Mouse (Mus musculus) lung, postnatal 4 days (tissue): ENCODE results near the gene Gm37240.

Source experiments
- DNase-seq, 2 experiments: peaks; one replicate each; pipeline ENCODE4 v3.0.0; 2021

Gene Gm37240

DNA sequence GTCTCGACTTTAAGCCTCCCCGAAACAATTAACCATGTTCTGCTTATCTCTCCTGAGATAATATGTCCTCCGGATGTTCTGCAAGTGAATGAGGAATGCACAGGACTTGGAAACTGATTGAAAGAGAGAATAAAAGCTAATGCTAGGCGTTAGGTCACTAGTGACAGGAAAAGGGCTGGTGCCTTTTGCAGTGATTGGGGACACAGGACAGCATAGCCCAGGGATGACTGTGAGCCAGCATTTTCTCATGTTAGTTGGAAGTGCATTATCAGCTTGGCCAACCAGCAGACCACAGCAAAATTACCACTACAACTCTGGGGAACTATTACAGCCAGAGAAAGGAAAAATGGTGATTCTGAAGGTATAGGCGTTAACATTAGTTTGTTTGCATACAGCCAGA is 1163.3 kb downstream of the Gm37240 start:
- DNase-seq = no peak

DNA sequence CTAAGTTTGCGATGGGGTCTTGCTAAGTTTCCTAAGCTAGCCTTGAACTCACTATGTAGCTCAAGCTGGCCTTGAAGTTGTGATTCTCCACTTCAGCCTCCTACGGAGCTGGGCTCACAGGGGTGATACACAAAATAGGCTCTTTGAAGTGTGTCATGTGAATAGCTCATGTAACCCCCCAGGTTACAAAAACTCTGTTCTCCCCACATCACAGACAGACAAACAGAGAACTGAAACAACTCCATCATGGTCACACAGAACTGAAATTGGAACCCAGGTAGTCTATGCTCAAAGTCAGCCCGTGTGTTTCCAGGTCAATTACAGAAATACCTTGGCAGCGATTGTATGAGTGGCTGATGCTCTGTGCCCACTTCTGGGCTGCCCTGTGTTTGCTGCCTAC is 1164.6 kb downstream of the Gm37240 start:
- no peak for DNase-seq

- DNase-seq = peak in 1 of 2 experiments; percentile 29
Observed at GRCm38 (mm10) chr3:84715073-84715768, 1172.1 kb downstream of the Gm37240 start.

DNA sequence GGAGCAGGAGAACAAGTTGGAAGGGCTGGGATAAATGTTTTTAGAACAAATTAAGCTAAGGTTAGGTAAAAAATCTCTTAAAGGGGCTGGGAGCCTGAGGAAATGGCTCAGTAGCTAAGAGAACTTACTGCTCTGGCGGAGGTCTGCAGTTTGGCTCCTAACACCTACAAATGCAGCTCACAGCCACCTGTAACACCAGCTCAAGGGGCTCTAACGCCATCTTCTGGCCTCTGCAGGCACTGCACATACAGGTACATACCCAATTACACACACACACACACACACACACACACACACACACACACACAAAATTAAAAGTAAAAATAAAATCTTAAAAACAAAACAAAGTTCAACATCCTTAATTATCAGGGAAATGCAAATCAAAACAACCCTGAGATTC is 1174.4 kb downstream of the Gm37240 start:
- no peak for DNase-seq

GRCm38 (mm10) chr3:84710723-84711122 is 1176.6 kb downstream of the Gm37240 start:
- DNase-seq = no peak

DNA sequence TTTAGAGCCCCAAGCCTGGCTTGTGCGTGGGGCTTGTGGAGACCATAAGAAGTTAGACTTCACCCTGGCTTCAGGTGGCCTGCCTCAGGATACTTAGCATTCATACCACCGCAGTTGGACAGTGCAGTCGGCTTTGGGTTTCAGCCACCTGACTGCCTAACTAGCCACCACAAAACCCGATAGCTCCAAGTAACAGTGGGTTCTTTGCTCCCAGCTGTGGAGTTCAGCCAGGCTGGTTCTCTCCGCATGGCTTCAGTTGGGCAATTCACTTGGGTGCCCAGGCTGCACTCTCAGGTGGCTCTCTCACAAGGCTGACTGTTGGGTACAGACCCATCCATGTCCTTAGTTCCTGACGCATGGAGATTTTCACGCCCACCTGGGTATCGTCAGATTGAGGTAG is 1177.4 kb downstream of the Gm37240 start:
- DNase-seq = no peak

- no peak for DNase-seq
Observed at GRCm38 (mm10) chr3:84709100-84709499, 1178.2 kb downstream of the Gm37240 start.

GRCm38 (mm10) chr3:84708469-84708868 is 1178.8 kb downstream of the Gm37240 start:
- peak in 1 of 2 experiments; percentile 32 for DNase-seq

GRCm38 (mm10) chr3:84705224-84705623 is 1182.1 kb downstream of the Gm37240 start:
- no peak for DNase-seq

GRCm38 (mm10) chr3:84703083-84703810 is 1184.1 kb downstream of the Gm37240 start:
- no peak for DNase-seq

DNA sequence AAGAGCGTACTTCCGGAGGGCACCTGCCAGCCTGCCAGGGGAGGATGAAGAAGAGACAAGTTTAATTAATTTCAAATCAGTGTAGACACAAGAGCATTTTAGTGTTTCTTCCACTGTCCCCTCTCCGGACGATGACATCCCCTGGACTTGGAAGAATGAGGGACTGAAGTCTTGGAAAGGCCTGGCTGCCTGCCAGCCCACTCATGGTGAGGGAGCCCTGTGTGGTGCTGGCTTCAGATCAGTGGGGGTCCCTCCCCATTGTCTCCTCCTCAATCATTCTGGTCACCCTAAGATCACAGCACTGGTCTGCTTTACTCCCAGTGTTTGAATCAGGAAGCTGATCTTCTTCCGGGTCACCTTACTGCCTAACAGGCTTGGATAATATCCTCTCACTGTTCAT is 1185.4 kb downstream of the Gm37240 start:
- no peak for DNase-seq

DNA sequence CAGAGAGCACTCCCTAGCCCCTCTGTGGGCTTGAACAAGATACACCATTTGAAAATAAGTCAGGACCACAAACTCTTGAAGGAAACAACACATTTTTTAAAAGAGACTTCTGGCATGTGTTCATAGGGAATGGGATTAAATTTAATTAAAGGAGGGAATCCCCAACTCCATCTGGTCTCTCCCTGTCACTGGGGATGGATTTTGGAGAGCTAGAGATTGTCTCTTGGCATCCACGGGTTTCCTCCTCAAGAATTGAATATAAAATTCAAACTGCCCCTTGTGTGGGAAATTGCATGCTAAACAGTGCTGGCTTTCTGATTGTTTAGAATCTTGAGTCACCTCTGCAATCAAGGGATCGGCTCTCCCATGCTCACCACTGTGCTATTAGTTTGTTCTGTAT is 1185.8 kb downstream of the Gm37240 start:
- DNase-seq = no peak

DNA sequence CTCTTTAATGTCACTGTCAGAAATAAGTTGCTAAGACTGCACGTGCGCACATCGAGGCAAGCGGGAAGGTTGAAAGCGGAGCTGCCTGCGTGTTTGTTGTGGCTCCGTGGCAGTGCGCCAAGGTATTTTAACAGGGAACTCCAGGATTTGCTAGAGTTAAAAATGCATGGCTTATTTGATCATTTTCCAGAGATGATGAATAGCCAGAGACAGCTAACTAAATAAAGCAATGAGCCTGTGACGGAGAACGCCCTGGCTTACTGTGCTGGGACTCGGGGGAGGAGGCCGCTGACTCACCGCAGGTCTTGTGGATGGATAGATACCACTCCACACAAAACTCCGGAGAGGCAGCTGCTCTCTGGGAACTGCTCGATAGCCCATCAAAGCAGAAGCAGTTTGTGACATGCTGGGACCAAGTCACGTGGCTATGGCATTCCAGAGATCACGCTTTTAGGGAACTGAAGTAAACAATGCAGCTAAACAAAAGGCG is 1190.8 kb downstream of the Gm37240 start:
- peak; percentile 64 to 76 for DNase-seq

DNA sequence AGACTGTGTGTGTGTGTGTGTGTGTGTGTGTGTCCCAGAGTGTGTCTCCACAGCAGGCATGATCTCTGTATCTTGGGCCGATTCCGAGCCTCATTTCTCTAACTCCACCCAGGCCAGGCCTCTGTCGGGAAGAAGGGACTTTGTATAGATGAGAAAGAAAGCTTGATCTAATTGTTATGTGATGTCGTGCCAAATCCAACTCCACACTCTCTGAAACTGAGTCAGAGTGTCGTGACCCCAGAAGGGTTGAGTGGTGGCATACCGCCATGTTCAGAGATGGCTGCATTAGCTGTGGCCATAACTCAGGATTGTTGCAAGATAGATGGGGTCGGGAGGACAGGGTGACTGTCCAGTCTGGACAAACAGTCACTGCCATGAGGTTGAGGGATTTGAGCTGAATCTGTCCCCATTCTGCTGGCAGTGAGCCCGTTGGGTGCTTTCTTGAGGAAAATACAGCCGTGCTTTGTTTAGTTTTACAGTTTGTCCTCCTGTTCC is 1191.4 kb downstream of the Gm37240 start:
- DNase-seq = peak; percentile 63 to 83

GRCm38 (mm10) chr3:84695418-84695817 is 1191.9 kb downstream of the Gm37240 start:
- no peak for DNase-seq

DNA sequence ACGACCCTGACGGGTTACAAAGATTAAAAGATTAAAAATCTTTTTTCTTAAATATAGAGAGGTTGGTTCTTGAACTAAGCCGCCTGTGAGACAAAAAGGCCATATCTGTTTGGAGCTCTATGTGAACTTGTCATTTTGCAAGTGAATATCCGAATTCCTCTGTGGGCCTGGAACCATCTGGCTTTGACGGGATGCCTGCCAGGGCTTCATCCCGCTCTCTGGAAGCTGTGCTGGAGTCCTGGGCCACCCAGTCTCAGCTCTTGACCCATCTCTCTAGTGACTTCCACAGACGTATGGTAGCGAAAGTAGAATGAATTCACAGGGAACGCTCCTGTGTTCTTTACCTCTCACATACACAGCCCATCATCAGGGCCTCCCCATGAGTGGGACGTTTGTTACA is 1193.4 kb downstream of the Gm37240 start:
- peak in 1 of 2 experiments; percentile 52 for DNase-seq

DNA sequence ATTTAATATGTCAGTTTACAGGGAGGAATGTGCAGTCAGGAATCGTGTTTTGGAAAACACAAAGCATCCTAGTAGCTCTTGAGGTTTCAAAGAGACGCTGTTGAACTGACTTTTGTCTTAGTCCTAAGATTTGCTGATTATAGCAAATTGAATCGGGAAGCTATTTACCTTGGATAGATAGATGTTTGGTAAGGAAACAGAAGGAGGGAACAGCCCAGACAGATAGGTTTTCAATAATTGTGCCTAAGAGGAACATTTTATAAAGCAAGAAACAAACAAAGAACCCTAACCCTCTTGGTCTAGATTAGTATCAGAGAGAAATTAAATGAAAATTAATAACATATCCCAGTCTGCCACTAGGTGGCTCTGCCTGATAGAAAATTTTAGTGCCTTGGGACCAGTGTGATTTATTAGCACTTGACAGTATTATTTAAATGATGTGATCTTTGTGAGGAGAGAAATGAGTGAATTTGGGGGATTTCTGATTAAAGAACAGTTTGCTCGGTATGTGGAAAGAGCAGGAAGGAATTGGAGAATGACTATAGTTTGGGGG is 1194.6 kb downstream of the Gm37240 start:
- DNase-seq = peak in 1 of 2 experiments; percentile 39

GRCm38 (mm10) chr3:84690091-84690771 is 1197.1 kb downstream of the Gm37240 start:
- DNase-seq = no peak

DNA sequence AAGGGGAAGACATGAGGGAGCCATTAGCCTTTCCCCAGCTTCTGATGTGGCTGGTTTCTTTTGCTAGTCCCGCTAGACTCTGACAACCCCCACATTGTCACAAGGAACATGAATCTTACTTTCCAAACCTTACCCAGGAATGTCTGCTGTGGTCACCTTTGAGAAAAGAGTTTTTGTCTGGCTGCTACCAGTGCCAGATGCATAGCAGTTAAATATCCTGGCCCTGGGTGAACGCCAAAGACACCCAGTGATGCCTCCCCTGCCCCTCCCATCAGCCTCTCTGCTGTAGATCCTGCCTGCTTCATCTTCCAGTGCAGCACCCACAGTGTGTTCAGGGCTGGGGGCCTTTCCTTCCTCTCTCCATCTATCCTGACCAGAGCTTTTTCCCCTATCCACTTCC is 1197.7 kb downstream of the Gm37240 start:
- DNase-seq = no peak

GRCm38 (mm10) chr3:84688176-84688575 is 1199.1 kb downstream of the Gm37240 start:
- DNase-seq = no peak

GRCm38 (mm10) chr3:84687488-84687846 is 1199.9 kb downstream of the Gm37240 start:
- no peak for DNase-seq

DNA sequence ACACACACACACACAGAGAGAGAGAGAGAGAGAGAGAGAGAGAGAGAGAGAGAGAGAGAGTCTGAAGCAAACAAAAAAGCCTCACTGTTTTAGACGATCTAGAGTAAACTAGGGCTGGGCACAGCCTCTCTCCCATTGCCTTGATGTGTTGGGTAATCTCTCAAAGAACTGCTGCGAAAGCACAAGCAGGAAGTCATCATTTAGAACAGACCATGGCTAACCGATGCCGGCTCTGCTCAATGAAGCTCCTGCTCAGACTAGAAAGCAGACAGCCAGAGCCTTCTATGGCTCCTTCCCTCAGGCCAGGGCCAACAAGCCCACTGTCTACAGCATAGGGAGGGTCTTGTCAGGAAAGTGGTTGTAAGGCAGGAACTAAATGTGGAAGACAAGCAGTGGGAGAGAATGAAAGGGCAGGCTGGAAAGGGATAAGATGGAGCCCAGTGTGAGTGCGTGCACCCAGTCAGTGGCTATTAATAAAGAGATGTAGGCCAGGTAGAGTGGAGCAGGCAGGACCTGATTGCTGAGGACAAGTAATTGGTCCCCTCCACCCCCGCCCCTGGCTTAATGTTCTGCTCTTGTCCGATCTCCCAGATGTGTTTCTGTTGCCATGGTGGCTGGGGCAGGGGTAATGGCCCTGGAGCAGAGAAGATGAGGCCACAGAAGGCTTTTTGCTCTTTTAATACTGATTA is 1200.4 kb downstream of the Gm37240 start:
- DNase-seq = no peak

DNA sequence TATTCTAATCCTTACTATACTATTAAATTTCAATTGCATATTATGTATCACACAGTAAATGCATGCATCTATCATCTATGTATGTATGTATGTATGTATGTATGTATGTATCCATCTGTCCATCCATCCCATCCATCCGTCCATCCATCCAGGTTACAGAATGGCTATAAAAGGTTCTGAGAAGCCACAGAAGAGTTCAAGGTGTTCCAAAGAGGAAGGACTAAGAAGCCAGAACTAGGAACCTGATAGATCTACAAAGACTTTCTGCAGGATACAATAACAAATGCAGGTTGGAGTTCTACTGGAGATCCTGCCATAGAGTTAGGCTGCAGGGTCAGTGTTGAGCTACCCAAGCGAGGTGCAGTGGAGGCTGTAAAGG is 1201.0 kb downstream of the Gm37240 start:
- DNase-seq = no peak
